Mouse (Mus musculus) CD8-positive naive resting alpha-beta T cell, adult 57 days (primary cell): ENCODE results near the gene Fyb2. TPM values are rescaled to one million over a fixed set of nuclear protein-coding genes. Genes with fewer than 3 reads are reported as not detected.

ENCODE experiments used
- total RNA-seq: library from RNA; stranded (reverse); gene quantifications from one replicate; pipeline ENCODE4 v1.2.4, GENCODE M21; 2023

Fyb2 gene
- total RNA-seq, result not detected

DNA sequence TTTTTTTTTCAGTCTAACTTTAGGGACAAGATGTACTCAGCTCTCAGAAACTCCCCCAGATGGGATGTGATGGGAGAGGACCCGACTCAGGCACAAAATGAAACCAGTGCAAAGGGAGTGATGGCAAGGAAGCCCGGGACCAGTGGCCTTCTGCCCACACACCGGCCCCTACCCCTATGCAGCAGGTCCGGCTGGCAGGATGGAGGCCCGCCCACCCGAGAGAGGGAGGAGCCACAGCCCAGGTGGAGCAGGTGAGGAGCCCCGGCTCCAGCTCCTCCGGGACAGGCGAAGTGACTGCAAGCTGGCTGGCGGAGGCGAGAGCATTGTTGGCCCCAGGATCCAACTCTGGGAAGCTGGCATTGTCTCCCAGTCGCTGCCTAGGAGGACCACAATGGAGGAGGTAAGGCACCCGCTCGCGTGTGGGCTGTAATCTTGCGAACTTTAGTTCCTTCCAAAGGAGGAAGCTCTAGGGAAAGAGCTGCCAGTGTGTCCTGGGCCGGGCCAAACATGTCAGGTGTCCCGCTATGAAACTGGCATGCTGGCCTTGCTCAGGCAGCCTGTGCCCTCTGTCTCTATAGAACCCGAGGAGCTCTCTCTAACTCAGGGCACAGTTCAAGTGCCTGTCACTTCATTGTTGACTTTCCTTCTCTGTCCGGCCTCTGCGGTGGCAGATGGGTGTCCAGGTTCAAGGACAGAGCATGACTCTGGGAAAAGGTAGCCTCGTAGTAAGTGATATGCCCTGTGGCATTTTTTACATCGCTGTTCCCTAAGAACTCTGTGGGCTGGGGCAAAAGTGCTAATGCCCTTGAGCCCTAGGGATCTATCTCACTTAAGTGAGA lies at the start of gene Fyb2:
TSS of gene Fyb2 (plus strand) at position 166 of the 839 bp plus-strand sequence.

DNA sequence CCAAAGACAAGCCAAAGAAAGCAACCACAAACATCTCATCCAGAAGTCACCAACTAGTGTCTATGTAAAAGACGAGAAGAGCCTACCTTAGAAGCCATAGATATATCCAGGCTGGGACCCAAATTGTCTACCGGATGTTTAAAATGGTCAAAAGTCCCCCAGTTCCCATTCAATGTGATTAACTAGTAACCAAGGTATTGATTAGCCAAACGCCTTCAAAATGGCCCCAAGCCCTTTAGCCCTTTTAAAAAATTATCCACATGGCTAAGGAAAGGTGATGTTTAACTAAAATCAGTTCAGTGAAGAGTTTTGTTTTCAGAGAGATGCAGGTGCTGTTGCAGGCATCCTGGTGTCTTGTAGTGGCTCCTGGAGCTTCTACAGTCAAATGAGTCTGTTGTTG lies 36.9 kb upstream of the Fyb2 start, which contains the start of gene C8a:
TSS of gene C8a (minus strand) at position 76 of the 400 bp plus-strand sequence.

Other genes with a start within 250 kb of the Fyb2 start
- not detected for gene C8b, start 147.1 kb upstream of the Fyb2 start, total RNA-seq
- not detected for gene Gm17662, start 56.1 kb upstream of the Fyb2 start, total RNA-seq
- not detected for gene C8a, start 37.1 kb upstream of the Fyb2 start, total RNA-seq
- not detected for gene Prkaa2, start 196.4 kb downstream of the Fyb2 start, total RNA-seq
- 1.2 TPM for gene Plpp3, start 243.9 kb downstream of the Fyb2 start, total RNA-seq